21 mouse cellular contexts compared by ENCODE assay signal in genomic region chr15:3300361-3301100, GRCm38 (mm10). TPM values are rescaled to one million over a fixed set of nuclear protein-coding genes. Genes with fewer than 3 reads are reported as not detected.
"Had no signal": no experiment of that assay in that cellular context is flagged by ENCODE, and none has a peak within 500 bp of the region (broad histone marks: within the 10 kb centered on the region; RNA-seq: fewer than 3 reads in every experiment).

No protein-coding gene starts in this region.

- DNase-seq: liver, postnatal 0 days; lung, adult 2 months; lung, postnatal 14 days; lung, postnatal 36 days; right cerebral cortex, postnatal 14 days; thymus, adult 18-20 months; thymus, postnatal 14 days; thymus, postnatal 4 days had no signal

- H3K27me3 ChIP-seq: lung, embryonic 15.5 days; megakaryocyte, embryonic 14.5 days; midbrain, embryonic 13.5 days; midbrain, embryonic 15.5 days; neural tube, embryonic 13.5 days; neural tube, embryonic 15.5 days; stomach, embryonic 15.5 days had no signal

- ATAC-seq: liver, postnatal 0 days; lung, postnatal 0 days; midbrain, embryonic 13.5 days; midbrain, embryonic 15.5 days had no signal

- H3K4me3 ChIP-seq: lung, embryonic 15.5 days; megakaryocyte, embryonic 14.5 days; midbrain, embryonic 13.5 days; midbrain, embryonic 15.5 days; neural tube, embryonic 13.5 days; neural tube, embryonic 15.5 days; stomach, embryonic 15.5 days had no signal

- H3K36me3 ChIP-seq: lung, embryonic 15.5 days; midbrain, embryonic 13.5 days; midbrain, embryonic 15.5 days; neural tube, embryonic 13.5 days; neural tube, embryonic 15.5 days; stomach, embryonic 15.5 days had no signal

- H3K4me1 ChIP-seq: lung, embryonic 15.5 days; megakaryocyte, embryonic 14.5 days; midbrain, embryonic 13.5 days; midbrain, embryonic 15.5 days; neural tube, embryonic 13.5 days; neural tube, embryonic 15.5 days; stomach, embryonic 15.5 days had no signal

- H3K9me3 ChIP-seq: lung, embryonic 15.5 days; midbrain, embryonic 13.5 days; midbrain, embryonic 15.5 days; neural tube, embryonic 13.5 days; neural tube, embryonic 15.5 days; stomach, embryonic 15.5 days had no signal

- H3K4me2 ChIP-seq: lung, embryonic 15.5 days; midbrain, embryonic 11.5 days; midbrain, embryonic 13.5 days; midbrain, embryonic 15.5 days; neural tube, embryonic 13.5 days; neural tube, embryonic 15.5 days; stomach, embryonic 15.5 days had no signal

- H3K27ac ChIP-seq: lung, embryonic 15.5 days; macrophage; midbrain, embryonic 13.5 days; midbrain, embryonic 15.5 days; neural tube, embryonic 13.5 days; neural tube, embryonic 15.5 days; stomach, embryonic 15.5 days had no signal

- H3K9ac ChIP-seq: liver, postnatal 0 days; lung, embryonic 15.5 days; midbrain, embryonic 13.5 days; midbrain, embryonic 15.5 days; neural tube, embryonic 13.5 days; neural tube, embryonic 15.5 days; stomach, embryonic 15.5 days had no signal

RNA-seq across cellular contexts. Expression of gene Ccdc152, which starts 2.8 kb away (rescaled TPM):
- total RNA-seq: megakaryocyte progenitor cell, adult 5-6 weeks; midbrain, postnatal 0 days had no signal
- polyA plus RNA-seq: neural tube, embryonic 11.5 days; neural tube, embryonic 13.5 days had no signal
